Mouse (Mus musculus) cerebellum, adult 8-10 months (tissue): ENCODE measurements around the gene Ptgs2.

Experiments
- DNase-seq: peaks from one replicate; pipeline ENCODE4 v3.0.0; 2022

The Ptgs2 gene

DNA sequence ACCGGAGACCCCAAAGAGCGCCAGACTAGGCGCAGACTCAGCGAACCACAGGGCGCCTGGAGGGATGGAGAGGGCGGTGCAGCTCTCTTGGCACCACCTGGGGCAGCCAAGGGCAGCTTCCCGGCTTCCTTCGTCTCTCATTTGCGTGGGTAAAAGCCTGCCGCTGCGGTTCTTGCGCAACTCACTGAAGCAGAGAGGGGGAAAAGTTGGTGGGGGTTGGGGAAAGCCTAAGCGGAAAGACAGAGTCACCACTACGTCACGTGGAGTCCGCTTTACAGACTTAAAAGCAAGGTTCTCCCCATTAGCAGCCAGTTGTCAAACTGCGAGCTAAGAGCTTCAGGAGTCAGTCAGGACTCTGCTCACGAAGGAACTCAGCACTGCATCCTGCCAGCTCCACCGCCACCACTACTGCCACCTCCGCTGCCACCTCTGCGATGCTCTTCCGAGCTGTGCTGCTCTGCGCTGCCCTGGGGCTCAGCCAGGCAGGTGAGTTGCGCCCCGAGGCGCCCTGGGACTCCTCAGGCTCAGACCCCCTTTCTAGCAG lies at the start of gene Ptgs2:
Gene Ptgs2, plus strand, starts transcription at position 242 of the 544 bp plus-strand sequence.
- no peak for DNase-seq

DNA sequence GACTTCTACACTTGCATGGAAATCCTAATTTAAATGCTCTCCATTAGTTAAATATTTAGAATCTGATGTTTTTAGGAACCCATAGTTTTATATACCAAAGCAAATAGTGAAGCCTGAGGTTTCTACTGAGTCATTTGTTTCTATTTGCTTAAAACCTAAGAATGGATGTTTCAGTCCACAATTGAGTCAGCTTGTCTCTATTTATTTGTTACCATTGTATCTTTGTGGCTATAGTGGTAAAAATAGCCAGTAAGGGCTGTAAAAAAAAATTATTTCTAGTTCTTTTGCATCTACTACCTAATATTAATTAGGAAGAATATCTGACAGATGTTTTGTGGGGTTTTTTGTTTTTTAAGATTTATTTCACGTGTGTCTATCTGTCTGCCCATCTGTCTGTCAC lies 49.6 kb upstream of the Ptgs2 start:
- DNase-seq = no peak

DNA sequence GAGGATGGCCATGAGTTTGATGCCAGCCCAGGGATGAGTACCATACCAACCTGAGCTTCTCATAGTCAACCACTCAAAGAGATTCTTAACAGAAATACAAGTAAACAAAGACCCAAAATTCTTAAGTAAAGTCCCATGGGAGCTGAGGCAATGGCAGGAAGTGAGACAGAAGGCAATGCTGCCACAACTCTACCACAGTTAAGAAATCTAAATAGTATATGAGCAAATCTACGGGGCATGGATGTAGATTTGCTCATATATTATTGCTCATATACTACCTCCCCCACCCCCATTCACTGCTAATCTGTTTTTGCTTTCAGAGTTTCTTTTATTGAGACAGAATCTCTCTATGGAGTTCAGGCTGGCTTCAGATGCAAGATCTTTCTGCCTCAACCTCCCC lies 34.1 kb upstream of the Ptgs2 start:
- no peak for DNase-seq

DNA sequence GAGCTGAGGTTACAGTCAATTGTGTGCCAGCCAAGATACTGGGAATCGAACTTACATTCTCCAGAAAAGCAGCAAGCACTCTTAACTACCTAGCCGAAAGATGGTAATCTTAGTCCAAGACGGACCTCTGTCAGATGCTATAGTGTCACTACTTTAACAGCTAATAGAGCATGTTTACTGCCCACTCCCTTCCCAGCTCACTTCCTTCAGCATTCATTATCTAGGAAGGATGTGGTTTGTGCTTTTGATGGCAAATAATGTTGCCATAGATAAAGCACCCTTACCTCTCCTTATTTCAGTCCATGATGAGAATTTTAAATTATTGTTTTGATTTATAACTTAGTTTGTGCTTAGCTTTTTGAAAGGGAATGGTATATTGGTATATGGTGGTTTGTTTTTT lies 27.0 kb upstream of the Ptgs2 start:
- no peak for DNase-seq

DNA sequence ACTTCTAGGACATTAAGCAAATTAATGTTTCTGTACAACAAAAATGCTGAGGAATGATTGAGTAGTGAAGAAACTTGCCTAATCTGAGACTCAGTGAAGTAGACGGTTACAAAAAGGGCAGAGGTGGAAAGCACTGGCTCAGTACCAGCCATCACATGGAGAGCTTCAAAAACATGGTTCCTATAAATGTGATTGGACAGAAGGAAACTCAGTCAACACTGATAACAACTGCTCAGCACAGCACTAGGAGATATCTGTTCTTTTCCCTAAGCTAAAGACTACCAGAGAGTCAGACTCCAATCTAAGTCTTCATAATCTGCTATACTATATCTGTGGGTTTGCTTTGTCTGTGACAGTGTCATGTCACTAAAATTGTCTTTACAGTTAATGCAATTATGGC lies 25.2 kb upstream of the Ptgs2 start:
- DNase-seq = no peak

DNA sequence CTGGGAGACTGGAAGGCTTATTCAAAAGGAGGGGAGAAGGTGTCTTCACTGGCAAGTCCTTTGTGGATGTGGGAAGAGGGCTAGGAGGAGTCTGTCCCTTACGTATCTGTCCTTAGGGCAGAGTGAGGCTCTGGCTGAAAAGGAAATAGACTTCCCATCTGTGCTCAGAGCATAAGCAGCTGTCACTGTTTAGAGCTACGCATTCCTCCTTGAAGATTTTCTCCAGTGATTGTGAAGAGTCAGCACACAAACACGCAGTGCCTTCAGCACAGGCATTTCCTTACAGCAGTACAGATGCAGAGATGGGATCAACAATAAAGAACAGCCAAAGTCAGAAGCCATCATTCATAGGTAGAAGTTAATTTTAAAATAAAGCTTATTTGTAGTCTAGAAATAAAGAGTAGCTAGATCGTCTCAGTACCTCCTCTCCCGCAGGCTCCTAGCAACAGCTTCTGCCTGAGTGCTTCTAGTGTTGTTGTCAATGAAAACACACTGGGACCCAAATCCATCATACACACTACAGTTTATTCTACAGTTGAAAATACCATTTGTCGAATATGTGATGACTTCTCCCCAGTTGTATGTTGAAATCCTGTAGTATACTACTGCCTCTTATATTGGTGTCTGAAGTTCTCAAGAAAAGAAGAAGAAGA lies 10.7 kb upstream of the Ptgs2 start:
- DNase-seq = no peak

DNA sequence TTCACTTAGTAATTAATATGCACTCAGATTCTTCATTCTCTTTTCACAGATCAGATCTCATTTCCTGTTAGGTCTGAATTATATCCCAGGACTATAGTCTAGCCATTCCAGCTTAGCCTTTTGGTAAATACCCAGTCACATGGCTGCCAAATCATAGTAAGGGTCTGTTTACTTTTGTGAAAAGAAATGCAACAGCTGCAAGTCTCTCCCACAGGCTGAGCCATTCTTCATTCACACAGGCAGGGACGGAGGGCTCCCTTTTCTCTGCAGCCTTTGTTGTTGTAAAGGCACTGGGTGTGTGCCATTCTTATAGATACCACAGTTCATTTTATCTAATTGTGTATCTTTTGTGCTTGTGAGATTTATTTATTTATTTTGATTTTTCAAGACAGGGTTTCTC lies 9.6 kb upstream of the Ptgs2 start:
- DNase-seq = no peak

DNA sequence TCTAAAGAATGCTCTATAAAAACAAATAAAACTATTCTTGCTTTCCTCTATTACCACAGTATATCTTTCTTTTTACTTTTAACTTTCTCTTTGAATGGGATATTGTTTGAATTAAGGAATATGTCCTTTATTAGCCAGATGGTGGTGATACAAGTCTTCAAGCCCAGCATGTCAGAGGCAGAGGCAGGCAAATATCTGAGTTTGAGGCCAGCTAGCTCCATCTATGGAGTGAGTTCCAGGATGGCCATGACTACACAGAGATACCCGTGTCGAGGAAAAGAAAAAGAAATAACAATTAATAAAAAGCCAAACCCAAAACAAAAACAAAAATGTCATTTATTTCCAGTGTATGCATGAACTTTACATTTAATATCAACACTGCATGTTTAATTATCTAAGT lies 2.8 kb upstream of the Ptgs2 start:
- no peak for DNase-seq

DNA sequence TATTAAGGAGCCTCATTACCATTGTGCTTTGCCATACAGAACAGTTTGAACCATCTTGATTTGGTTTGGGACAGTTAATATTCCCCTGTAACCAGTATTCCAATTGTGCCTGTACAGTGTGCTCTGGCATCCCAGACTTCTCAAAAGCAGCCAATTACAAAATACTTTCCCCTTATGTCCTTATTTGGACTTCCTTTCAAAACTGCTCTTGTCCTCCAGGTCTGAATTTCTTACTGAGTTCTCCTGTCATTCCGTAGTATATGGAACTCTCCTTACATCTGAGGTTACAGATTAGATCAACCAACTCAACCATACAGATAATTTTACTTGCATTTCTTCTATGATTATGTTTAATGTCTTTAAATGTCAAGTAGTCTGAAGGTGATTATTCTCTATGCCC lies 2.1 kb upstream of the Ptgs2 start:
- DNase-seq = no peak

DNA sequence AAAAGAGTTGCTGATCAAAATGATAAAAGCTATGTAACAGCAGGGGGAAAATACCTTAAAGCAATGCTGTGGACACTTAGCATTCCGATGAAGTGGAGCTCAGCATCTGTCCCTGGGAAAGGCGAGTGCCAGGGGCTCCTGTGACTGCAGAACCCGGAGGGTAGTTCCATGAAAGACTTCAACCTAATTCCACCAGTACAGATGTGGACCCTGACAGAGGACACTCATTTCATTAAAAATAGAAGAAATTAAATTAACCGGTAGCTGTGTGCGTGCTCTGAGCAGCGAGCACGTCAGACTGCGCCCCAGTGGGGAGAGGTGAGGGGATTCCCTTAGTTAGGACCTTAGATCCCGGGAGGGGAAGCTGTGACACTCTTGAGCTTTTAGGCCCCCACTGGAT lies 457 bp upstream of the Ptgs2 start:
- DNase-seq = no peak

DNA sequence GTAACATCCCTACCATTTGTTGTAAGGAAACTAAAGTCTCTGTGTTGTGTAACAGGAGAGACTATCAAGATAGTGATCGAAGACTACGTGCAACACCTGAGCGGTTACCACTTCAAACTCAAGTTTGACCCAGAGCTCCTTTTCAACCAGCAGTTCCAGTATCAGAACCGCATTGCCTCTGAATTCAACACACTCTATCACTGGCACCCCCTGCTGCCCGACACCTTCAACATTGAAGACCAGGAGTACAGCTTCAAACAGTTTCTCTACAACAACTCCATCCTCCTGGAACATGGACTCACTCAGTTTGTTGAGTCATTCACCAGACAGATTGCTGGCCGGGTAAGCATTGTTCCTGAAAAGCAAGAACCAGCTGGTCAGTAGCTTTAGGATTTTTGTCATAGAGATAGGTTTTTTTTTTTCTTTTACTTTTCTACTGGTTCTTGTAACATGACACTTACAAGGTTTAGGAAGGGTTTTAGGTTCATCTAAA lies 4.4 kb downstream of the Ptgs2 start:
- DNase-seq = no peak

DNA sequence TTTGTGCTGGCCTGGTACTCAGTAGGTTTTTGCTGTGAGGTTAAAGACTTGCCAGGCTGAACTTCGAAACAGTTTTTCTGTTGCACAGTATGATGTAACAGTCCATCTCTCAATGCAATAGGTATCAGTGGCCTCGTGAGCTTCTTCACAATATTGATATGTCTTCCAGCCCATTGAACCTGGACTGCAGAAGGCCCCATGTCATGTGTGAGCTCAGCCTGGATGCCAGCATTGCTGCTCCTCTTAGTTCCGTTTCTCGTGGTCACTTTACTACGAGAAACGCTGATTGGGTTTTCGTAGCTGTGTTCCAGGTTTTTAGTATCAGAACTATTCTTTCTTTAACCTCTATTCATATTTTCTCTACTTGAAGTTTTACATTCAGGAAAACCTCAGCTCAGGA lies 6.9 kb downstream of the Ptgs2 start:
- DNase-seq = no peak

DNA sequence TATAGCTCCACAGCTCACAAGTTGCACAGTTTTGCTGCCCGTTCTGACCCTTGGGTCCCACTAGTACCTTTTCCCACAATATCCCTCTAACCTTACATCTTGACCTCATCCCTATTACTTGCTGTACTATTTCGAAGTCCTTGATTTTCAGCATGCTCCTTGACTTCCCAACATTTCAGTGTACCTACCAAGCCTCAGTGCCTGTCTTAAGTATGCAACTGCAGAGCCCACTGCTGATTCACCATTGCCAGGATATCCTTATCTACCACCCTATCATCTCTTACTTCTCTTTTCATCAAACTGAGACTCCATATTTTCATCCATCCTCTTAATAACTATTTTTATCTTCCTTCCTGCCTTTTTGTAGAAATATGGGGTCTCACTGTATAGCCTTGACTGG lies 9.8 kb downstream of the Ptgs2 start:
- DNase-seq = no peak

DNA sequence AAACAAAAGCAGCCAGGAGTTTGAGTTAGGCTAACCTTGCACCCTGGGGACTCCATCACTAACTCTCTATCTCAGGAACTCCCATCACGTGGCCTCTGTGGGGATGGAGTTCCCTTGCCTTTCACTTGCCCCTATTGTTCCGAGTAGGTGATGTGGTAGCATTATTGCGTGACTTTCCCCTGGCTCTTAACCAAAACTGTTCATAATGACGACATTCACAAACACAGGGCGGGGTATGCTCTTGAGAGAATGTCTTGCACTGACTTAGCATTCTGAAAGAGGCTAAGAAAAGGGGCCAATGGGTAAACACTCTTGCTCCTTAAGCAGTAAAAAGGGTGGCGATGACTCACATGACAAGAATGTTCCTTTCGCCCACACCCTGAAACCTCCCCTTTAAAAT lies 15.5 kb downstream of the Ptgs2 start:
- DNase-seq = no peak

DNA sequence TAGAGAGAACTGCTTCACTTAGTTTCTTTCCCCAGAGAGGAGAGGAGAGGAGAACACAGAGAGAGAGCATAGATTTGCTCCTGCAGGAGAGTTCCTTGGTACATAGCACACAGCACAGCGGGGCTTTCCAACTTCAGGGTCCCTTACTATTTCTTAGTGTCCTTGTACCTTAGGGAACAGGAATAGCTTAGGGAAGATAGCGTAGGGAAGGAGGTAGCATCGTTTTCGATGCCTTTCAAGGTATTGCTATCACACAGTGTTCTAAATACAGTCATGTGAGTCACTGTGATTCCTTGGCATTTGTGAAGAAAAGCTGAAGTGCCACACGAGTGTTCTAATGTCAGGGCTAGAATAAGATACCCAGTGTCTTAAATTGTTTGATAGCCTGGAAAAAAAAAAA lies 18.5 kb downstream of the Ptgs2 start:
- no peak for DNase-seq

DNA sequence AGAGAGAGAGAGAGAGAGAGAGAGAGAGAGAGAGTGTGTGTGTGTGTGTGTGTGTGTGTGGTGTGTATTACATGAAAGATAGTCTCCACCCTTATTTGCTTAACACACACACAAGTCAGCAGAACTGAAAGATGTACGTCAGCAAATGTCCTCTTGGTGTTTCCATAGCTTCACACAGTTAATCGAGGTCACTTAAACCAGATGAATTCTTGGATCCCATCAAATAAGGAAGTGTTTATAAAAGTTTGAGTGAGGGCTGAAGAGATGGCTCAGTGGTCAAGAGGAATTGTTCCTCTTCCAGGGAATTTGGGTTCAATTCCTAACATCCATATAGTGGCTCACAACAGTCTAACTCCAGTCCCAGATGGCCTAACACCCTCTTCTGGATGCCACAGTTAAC lies 25.7 kb downstream of the Ptgs2 start:
- no peak for DNase-seq

DNA sequence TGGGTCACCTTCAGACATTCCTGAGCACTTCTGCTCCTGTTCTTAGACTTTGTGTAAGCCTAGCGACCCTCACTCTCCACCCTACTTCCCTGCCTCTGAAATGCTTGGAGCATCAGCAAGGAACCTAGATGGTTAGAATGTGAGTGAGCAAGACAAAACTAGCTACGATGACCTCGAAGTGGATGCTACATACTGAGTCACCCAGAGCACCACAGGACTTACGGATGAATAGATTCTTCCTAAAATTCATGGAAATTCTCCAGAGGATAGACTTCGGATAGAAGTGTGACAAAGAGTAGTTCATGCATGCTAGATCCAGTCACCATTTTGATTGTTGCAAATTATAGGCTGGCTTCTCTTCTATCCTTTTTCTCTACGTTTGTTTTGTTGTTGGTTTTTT lies 30.2 kb downstream of the Ptgs2 start:
- DNase-seq = no peak

DNA sequence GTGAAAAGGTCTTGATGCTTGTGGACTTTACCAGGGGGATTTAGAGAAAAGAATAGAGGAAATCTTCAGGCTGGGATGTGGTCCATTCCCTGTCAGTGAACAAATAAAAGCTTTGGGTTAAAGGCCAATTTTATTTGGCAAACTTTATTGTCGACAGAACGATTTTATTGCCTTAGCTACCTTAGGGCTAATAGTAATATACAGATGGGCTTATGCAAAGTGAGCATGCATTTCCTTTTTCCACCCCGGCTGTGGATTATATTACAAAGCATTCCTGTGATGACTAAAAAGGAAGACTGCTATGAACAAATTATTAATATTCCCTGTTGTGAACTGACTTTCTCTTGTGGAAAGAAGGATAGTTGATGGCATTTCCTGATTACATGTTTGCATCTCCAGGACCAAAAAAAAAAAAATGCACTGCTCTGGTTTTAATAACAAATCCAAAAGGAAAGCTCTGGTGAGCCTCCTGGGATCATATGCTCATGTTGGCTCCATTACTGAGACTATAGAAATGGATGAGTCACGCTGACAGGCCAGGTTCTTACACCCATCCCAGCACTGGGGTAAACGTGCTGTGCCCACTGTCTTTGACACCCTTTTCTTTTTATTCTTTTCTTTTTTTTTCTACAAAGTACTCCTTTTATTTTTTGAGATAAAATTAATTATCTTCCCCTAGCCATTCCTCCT lies 30.9 kb downstream of the Ptgs2 start:
- DNase-seq = no peak

DNA sequence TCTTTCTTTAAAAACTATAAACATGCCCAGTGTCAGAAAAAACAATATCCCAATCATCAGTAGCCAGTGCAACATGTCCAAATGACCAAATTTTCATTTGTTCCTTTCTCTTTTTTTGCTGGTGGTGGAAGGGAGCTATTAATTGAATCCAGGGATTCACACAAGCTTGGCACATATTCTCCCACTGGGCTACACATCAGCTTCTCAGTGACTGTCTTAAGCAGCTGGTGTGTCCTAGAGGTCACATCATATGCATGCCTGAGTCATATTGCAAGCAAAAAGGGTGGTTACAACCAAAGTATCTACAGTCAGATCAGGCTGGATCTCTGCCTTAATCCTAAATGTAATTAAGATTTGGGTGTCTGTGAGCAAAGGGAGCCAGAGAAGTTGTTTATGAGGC lies 35.5 kb downstream of the Ptgs2 start:
- DNase-seq = no peak

DNA sequence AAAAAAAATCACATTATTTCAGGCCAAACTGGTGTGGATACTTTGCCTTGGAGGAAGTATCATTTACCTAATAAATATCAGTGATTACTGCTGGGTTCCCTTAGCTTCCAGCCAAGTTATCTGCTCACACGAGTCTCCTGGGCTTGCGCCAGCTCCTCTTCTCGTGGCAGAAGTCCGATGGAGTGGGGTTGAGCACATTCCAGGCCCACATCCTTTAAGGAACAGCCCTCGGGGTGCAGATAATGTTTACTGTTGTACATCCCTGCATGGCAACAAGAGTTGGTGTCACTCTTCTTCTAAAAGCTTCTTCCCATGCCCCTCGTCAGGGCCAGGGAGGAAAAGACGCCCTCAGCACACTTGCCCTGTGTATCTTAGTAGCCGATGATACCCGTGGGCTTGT lies 39.9 kb downstream of the Ptgs2 start:
- no peak for DNase-seq

DNA sequence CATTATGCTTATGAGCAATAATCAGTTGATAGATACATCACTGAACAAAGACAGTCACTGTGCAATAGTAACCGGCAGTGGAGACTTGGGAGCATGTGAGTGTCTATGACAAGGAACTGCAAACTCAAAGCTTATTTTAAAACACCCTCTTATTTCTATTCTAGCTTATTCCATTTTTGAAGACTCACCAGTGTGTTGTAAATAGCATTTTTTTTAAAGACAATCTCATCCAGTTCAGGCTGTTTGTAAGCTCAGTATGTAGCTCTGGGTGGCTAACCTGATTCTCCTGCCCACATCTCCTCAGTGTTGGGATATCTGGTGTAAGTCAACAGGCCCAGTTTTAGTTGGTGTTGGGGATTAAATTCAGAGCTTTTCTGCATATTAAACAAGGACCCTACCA lies 42.1 kb downstream of the Ptgs2 start:
- no peak for DNase-seq

DNA sequence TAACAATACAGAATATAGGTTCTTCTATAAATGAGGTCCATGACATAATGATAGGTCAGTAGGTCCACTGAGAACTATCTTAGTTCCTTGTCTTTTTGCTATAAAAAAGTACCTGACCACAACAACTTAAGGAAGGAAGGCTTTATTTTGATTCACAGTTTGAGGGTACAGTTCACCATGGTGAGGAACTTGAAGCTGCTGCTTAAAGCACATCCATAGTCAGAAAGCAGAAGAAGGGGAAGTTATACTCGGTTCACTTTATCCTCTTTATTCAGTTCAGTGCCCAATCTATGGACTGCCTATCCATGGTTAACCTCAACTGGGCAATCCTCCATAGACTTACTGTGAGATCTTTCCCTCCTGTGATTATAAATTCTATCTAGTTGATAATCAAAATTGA lies 43.7 kb downstream of the Ptgs2 start:
- DNase-seq = no peak

DNA sequence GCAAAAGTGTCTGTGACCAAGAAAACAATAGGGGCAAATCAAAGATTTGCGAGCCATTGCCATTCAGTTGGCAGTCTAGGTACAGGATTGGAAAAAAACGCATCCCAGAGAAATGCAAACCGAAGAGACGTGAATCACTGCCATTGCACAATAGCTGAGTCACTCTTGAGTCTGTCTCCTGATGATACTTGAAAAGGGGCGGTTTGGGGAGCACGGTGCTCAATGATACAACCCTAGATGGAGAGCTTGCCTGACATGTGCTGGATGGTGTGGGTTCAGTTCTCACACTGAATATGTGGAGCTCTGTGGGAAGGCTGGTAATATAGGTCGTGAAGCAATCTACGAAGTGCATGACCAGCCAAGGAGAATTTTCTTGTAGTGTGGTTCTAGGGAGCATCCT lies 45.2 kb downstream of the Ptgs2 start:
- DNase-seq = no peak

DNA sequence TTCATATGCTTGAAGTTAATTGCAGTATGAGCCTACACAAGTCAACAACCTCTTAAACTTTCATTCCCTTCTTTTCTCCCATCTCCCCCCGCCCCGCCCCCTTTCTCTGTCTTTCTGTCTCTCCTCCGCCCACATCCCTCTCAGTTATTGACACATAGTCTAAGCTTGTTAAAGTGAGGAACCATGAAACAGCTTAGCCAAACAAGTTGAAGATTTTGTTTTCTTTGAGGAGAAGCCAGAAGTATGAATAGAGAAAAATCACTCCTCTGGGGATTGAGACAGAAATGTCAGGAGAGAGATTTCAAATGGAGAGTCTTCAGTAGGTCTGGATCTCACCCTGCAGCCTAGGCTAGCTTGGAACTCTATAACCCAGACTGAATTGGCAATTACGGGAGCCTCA lies 47.4 kb downstream of the Ptgs2 start:
- DNase-seq = no peak

DNA sequence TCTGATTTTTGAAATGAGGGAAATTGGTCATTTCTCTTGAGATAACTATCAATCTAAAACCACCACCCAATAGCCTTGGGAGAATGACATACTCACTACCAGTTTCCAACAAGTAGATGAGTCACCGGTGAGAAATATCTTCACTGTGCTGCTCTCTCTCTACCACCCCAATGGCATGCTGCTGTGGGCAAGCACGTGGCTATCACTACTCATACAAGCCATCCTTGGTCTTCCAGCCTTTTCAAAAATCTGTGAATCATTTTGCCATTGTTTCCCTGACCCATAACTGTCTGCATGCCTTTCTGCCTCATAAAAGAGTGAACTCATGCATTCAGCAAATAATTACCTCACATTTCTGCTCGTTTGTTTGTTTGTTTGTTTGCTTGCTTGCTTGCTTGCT lies 51.6 kb downstream of the Ptgs2 start:
- DNase-seq = no peak
